Mouse (Mus musculus) cerebellum, adult 9-11 months (tissue): ENCODE results near the gene Parvb.

Experiments
- DNase-seq: peaks from one replicate; pipeline ENCODE4 v3.0.0; 2022

The Parvb gene

GRCm38 (mm10) chr15:84217969-84218782, 13.7 kb upstream of the Parvb start:
- no peak for DNase-seq

DNA sequence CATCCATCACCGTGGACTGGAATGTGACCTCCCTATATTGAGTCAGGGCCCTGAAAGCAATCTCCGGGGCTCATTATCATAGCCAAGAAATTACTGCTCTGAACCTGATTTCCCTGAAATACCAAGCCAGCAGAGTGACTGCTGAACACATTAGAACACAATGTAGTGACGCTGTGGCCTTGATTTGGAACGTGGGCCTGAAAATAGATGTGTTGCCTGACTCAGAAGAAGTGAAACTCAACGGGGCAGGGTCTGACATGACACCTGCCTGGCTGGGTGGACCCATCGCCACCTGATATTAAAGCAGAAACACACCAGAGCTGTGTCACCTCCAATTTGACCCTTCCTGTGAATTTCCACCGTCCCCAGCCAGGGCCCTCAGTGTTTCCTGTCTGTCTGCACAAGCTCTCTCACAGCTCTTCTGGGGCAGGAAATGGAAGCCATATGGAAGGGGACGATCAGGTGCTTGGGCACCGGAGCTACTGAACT, 13.0 kb upstream of the Parvb start:
- DNase-seq, result no peak

GRCm38 (mm10) chr15:84221539-84221938, 10.3 kb upstream of the Parvb start:
- DNase-seq, result no peak

DNA sequence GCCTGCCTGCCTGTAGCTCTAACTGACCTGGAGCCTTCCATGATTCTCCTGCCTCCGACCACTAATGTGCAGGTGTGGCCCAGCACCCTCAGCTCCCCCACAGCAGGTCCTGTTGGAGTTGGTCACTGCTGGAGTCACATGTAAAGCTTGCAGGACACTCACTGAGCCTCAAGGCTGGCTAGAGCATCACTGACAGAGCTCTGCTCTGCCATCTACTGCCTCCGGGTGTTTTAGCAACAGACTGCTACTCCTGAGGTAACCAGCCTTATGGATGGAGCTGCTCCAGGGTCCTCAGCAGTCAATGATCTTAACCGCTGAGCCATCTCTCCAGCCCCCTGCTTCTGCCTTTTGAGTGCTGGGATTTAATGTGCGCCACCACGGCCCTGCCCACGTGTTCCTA, 8.4 kb upstream of the Parvb start:
- no peak for DNase-seq

DNA sequence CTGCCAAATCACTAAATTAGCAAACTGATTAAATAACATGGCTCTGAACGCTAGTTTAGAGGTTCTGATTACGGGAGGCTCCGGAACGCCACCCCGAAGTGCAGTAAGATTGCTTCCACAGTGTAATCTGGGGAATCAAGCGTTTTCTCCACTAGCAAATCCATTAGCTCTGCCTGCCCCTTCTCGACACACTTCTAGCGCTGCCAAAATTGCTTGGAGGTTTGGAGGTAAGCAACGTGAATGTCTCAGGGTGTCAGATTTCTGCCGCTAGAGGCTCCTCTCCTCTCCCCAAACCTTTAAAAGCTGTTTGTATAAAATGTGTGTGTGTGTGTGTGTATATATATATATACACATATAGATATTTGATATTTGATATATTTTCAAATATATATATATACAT, 7.1 kb upstream of the Parvb start:
- DNase-seq, result no peak

GRCm38 (mm10) chr15:84226918-84227317, 4.9 kb upstream of the Parvb start:
- DNase-seq, result no peak

GRCm38 (mm10) chr15:84230661-84231060, 1.2 kb upstream of the Parvb start:
- no peak for DNase-seq

- DNase-seq, result peak; percentile 72
These were observed 630 bp upstream of the Parvb start for GRCm38 (mm10) chr15:84231113-84231712.

- DNase-seq, result no peak
These were observed 766 bp downstream of the Parvb start for GRCm38 (mm10) chr15:84232609-84233008.

- no peak for DNase-seq
These were observed 3.1 kb downstream of the Parvb start for GRCm38 (mm10) chr15:84234794-84235581.

GRCm38 (mm10) chr15:84235646-84236045, 3.8 kb downstream of the Parvb start:
- no peak for DNase-seq

DNA sequence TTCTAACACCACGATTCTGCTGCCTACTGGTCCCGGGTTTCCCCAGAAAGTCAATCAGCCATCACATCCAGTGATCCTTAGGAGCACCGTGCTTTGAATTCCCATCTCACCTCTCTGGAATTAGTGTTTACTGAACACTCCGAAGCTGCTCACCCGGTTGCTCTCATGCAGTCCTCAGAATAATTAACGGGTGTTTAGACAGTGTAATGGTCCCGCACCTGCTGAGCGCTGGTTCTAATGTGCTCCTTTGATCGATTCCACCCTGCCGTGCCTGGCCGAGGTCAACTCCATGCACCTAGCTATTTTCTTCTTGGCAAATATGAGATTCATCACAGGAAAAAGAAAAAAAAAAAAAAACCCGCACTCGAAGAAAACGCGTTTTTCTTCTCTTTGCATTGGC, 6.7 kb downstream of the Parvb start:
- DNase-seq, result no peak

- no peak for DNase-seq
These were observed 7.2 kb downstream of the Parvb start for GRCm38 (mm10) chr15:84238991-84239401.

- no peak for DNase-seq
These were observed 9.7 kb downstream of the Parvb start for GRCm38 (mm10) chr15:84241520-84241919.

DNA sequence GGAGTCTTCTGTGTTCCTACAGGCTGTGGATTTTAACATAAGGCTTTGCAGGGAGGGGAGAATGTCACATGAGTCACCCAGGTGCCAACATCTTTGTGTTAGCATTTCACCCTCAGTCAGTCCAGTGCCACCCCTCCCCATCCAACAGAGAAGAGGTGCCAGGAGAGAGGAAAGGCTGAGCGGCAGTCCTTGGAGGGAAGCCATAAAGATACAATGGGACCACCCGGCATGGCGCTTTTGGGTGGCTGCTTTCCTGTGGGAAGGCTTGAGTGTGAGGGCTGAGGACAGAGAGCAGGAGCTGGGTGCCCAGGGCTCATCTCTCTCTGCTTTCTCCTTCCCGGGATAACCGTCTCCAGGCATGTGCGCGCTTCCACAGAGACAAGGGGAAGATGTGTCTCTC, 13.3 kb downstream of the Parvb start:
- DNase-seq, result no peak

GRCm38 (mm10) chr15:84246195-84246594, 14.4 kb downstream of the Parvb start:
- DNase-seq, result no peak

GRCm38 (mm10) chr15:84247309-84247708, 15.5 kb downstream of the Parvb start:
- no peak for DNase-seq

DNA sequence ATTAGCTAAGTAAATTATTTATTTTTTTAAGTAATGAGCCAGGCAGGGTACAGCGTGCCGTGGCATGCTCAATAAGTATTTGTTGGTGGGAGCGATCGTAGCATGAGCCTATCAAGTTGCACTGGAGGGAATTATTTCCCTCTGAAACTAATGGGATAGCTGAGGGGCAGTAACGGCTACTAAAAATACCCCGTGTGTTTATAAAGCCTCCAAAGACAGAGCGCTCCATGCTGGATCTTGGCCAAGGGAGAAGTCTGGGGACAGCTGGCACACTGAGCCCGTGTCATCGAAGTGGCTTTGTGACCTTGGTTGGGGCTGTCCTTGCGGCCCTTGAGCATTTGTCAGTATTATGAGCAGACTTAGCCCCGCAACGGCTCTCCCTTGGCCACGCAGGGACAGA, 19.4 kb downstream of the Parvb start:
- peak; percentile 56 for DNase-seq

- DNase-seq, result no peak
These were observed 20.8 kb downstream of the Parvb start for GRCm38 (mm10) chr15:84252645-84253044.

DNA sequence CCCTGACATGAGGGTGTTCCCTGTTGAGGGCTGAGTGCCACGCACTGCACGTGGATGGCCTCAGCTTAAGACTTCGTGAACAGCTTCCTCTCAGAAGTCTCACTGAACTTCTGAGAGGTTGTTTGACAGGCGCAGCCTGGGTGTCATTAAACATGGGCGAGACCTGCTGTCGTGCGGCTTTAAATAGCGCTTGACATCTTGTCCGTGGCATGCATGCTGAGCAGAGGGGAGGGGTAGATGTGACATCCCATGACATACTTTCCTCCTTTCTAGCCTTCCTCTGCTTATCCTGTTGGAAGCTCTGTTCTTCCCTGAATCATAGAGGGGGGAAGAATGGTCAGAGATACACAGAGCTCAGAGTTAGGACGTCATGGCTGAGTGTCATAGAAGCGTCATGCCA, 21.9 kb downstream of the Parvb start:
- peak; percentile 71 for DNase-seq

GRCm38 (mm10) chr15:84254387-84254786, 22.5 kb downstream of the Parvb start:
- no peak for DNase-seq

DNA sequence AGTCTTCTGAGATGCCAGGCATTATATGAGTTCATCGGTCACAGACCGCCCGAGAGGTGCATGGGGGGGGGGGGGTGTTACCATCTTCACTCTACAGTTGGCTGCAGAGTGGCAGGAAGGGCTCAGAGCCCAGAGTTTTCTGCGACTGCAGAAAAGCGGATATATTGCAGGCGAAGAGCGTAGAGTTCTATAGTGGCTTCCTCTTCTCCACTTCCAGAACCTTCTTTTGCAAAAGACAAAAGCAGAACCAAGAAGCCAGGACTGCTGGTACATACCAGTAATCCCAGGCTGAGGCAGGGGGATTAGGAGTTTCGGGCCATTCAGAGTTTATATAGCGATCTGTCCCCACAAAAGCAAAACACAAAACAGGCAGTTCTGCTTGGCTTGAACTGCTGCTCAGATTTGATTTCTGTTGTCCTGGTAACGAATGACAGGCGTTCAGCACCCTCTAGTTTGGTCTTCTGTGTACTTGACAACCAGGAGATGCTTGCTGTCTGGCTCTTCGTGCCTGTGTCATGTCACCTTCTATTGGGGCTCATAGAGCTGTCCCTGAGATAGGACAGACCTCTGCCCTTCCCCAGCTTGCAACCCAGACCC, 24.5 kb downstream of the Parvb start:
- no peak for DNase-seq

GRCm38 (mm10) chr15:84256864-84257263, 25.0 kb downstream of the Parvb start:
- DNase-seq, result no peak
